Mouse (Mus musculus) heart, postnatal 36 days (tissue): ENCODE data around the gene Sri. TPM values are rescaled to one million over a fixed set of nuclear protein-coding genes. Genes with fewer than 3 reads are reported as not detected.

Experiments
- DNase-seq, 2 experiments: peaks; one replicate each; pipeline ENCODE4 v3.0.0; 2021 to 2022
- intact Hi-C: fragments of 180-260 bp; cut with DNase I; formaldehyde crosslinking; loops from one replicate; pipeline ENCODE4 v1.15.1; 2025
- total RNA-seq, 2 experiments: library from RNA; stranded (reverse); gene quantifications; 2 replicates each; pipeline ENCODE4 v1.2.3; 2021

Gene Sri
- total RNA-seq, 2 experiments from 2014 or later: 79.5 to 94.5 TPM

DNA sequence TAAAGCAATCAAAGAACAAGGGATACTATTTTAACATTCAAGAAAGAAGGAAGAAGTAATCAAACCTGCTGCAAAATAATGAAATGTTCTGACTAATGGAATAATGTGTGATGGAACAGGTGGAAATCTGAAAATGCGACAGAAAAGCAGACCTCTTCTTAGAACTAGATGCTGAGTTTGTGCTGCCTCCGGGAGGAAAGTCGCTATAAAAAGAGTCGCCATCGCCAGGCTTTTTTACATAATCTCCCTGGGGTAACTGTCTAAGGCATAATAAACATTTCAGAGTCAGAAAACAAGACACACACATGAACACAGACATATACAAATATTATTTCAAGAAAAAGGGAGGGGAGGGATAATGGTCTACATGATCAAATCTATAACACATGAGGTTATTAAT lies 49.0 kb downstream of the Sri start:
- intact Hi-C loops: no loop called here
- no peak for DNase-seq

- intact Hi-C loops: no loop called here
- no peak for DNase-seq
These were observed 49.8 kb downstream of the Sri start for GRCm38 (mm10) chr5:8095689-8096088.

- intact Hi-C loops: no loop called here
- DNase-seq: no peak
These were observed 65.8 kb downstream of the Sri start for GRCm38 (mm10) chr5:8111691-8112090.

DNA sequence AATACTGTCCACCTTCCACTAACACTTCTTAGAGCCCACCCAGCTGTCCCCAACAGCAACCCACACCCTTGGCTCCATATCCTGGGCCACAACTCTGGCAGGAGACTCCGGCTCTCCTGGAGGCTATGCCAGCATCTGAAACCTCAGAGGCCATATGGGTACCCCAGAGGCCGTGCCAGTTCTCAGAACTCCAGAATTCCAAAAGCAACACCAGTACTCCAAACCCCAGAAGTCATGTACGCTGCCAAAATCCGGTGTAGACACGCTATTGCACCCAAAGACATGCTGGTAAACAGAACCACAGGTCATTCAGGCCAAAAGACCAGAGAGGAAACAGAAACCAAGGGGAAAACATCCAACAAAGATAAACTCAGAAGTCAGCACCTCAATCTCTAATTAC lies 66.4 kb downstream of the Sri start:
- intact Hi-C loops: no loop called here

DNA sequence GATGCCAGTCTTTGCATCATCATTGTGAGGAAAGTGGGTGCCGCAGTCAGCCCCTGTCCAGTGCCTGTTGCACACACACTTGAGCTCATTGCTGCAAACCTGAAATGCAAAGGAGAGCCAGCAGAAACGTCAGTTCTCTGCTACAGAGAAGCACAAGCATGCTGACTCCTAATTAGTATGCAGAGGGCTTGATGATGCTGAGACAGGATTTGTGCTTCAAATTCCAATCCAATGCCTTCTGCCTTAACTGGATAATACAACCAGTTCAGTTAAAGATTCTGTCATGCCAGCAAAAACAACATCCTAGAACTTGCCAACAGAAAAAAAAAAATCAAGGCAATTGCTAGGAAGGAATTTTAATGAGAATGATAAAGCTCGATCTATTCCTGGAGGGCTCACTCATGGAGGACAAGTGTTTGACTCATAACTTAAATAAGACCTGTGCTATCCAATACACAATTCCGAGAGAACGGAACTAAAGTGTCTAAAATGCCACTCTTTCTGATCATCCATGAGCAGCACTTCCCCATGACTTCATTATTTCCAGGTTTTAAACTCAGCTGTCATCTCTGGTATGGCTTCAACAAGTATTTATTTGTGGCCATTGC lies 70.8 kb downstream of the Sri start:
- no peak for DNase-seq
- intact Hi-C loops: no loop called here

More for the DNA sequence above, 66.4 kb downstream of the Sri start:
- DNase-seq: no peak

Other genes starting within 250 kb of the Sri start
- gene Steap4, start 85.6 kb upstream of the Sri start, total RNA-seq: 10 to 100 TPM; 21.6 to 29.6 TPM